Mouse (Mus musculus) ovary, adult 10 weeks (tissue): ENCODE results near the gene Hdhd5. TPM values are rescaled to one million over a fixed set of nuclear protein-coding genes. Genes with fewer than 3 reads are reported as not detected.

Experiments
- polyA plus RNA-seq: library from polyadenylated mRNA; stranded (reverse); fragments of 350-450 nt; fragmentation: Illumina TruSeq; extraction: RNeasy Lipid Tissue Mini Kit (QIAGEN cat#74804); gene quantifications from one replicate; pipeline ENCODE4 v1.2.3, GENCODE M21; 2014

Hdhd5 gene
- 3.8 TPM for polyA plus RNA-seq

DNA sequence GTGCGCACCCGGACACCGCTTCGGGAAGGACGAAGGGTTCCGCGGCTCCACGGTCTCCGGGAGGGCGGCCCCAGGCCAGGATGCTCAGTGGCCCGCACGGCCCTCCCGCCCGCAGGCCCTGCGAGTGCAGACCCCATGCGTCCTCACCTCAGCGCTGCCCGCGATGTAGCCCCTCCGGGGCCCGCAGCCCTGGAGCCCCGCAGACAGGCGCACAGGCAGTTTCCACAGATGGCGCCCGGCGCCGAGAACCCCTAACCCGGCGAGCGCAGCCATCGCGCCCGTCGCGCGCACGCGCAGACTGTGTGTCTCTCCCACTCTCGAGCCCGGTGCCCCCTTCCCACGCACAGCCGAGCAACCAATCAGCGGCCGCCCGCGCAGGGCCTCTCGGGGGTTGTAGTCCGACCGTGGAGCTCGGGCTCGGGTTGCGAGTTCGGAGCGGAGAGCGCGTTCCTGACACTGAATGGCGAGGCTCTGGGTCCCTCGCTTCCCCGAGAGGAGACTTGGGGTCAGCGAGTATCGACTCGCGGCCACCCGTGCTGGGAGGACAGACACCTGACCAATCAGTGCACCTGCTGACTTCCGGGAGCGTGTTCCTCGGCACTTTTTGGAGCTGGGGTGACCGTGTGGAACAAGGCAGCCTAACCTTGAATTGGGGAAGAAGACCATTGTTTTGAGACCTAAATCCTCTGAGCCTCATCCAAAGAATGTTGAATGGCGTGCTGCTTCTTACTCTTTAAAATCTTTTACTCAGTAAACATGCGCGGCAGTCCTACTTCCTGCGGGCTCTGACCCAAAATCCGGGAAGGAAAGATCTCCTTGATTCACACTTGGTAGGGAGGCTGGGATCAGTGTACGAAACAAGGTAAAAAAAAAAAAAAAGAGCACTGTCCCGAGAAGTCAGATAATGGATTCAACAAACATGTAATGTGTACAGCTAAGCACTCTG, at the start of gene Hdhd5:
TSS of gene Hdhd5 (minus strand) at position 300 of the 946 bp plus-strand sequence.

DNA sequence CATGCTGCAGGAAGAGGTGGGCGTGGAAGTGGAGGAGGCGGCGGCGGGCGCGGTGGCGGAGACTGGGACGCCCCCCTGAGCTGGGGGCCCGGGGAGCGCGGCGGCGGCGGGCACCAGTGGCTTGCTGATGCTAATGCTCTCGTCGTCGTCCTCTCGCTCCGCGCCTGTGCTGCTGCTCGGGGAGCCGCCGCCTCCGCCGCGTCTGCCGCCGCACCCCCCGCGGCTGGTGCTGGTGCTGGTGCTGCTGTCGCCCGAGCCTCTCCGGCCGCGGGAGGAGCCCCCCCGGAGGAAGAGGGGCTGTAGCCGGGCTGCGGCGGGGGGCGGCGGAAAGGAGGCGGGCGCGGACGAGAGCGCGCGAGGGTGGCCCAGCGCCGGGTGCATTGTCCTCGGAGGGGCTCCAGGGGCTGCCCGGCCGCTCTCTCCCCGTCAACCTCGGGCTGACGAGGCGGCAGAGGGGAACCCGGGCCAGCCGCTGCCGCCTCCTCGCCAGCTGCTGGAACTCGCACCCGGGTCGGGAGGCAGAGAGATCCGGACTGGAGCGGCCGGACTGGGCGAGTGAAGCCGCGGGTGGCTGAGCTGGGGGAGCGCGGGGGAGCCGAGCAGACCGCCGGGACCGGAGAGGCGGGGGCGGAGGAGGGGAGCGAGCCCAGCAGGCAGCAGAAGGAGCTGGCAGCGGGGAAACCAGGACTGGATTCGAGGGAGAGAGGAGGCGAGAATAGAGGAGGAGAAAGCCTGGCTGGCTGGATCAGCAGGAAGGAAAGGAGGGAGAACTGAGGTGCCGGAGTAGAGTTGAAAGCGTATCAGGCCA, 37.5 kb downstream of the Hdhd5 start, which contains the start of gene Tmem121b:
TSS of gene Tmem121b (minus strand) at position 434 of the 808 bp plus-strand sequence.

DNA sequence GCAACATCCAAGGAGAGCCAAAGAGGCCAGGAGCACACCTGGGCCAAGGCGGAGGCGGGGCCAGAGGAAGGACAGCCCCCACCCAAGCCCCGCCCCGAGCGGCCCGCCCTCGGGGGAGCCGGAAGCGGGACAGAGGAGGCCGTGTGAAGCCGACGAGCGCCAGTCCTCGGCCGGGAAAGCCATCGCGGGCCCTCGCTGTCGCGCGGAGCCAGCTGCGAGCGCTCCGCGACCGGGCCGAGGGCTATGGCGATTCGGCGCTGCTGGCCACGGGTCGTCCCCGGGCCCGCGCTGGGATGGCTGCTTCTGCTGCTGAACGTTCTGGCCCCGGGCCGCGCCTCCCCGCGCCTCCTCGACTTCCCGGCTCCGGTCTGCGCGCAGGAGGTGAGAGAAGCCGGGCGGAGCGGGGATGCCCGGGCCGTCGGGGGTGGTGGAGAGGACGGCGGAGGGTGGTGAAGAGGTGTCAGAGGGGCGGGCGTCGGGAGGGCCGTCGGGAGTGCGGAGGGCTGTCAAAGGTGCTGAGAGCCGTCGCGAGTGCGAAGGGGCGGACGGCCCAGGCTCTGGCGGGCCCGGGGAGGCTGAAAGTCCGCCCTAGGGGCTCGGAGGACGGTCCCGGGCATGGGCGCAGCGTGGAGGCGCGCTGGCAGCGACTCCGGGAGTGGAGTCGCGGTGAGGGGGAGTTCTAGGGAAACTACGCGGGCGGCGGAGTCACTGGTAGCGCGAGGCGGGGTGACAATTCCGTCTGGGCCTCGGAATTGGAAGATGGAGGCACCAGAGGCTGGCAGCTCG, 67.8 kb downstream of the Hdhd5 start, which contains the start of gene Il17ra:
TSS of gene Il17ra (plus strand) at position 162 of the 786 bp plus-strand sequence.

Other genes starting within 250 kb of the Hdhd5 start
- gene D330020A13Rik, start 237.0 kb downstream of the Hdhd5 start, polyA plus RNA-seq, result not detected
- gene B4galnt3, start 236.8 kb downstream of the Hdhd5 start, polyA plus RNA-seq, result not detected
- gene Kdm5a, start 167.2 kb downstream of the Hdhd5 start, polyA plus RNA-seq, result 141 TPM
- 14.1 TPM for gene Ccdc77, start 166.9 kb downstream of the Hdhd5 start, polyA plus RNA-seq
- gene Il17ra, start 68.1 kb downstream of the Hdhd5 start, polyA plus RNA-seq, result 7.0 TPM
- gene Tmem121b, start 37.5 kb downstream of the Hdhd5 start, polyA plus RNA-seq, result not detected
- gene Cecr2, start 135.1 kb upstream of the Hdhd5 start, polyA plus RNA-seq, result 5.7 TPM
- gene Slc25a18, start 242.3 kb upstream of the Hdhd5 start, polyA plus RNA-seq, result 1.6 TPM